In the genomic region with DNA sequence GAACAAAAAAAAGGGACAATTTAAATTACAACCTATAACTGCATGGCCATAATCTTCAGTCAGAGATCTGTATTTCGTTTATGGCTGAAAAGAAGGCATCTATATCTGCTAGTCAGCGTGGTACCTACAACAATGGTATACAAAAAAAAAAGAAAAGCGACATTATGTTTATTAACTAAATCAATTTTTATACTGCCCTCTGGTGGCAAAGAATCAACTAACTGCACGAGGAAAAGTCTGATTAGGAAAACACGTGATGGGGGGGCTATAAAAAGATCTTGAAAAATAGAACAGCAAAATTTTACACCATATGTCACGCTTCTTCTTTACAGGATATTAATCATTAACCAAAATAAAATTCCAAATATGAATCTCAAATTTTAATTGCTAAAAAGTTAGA, we compare ENCODE assay signal across 10 mouse cellular contexts.
DNase-seq lines count a peak whose midpoint lies in the region; TF ChIP-seq lines count a peak whose summit lies in the region.
"Had no signal": no experiment of that assay in that cellular context is flagged by ENCODE, and none has a peak within 500 bp of the region (broad histone marks: within the 10 kb centered on the region; RNA-seq: fewer than 3 reads in every experiment).

No protein-coding gene starts in this region.

- H3K9me3 ChIP-seq in ES-E14 (ENCODE audit: control insufficient read depth, insufficient read depth, low read depth, low read length): no peaks in the 10 kb centered on the region
- H3K9me3 ChIP-seq: heart, embryonic 12.5 days; limb, embryonic 15.5 days had no signal

- peak; percentile 40 for DNase-seq in gastrocnemius, adult 18-20 months (ENCODE audit: low spot score)
- DNase-seq in gastrocnemius, adult 8-10 months (ENCODE audit: low spot score in 2 of 2): no peak
- DNase-seq in layer of hippocampus, adult 9-10 months (ENCODE audit: low spot score): peak; percentile 64
- DNase-seq in layer of hippocampus, adult 9-11 months: no peak
- no peak for DNase-seq in ES-E14 (ENCODE audit: low read depth, low spot score)
- DNase-seq in lung, postnatal 36 days: peak; percentile 26
- no peak for DNase-seq in adrenal gland, adult 2 months
- DNase-seq in right cerebral cortex, postnatal 14 days: no peak

- no peaks in the 10 kb centered on the region for H3K4me1 ChIP-seq in ES-E14 (ENCODE audit: control insufficient read depth in 2 of 2, insufficient read depth in 2 of 2, low read length in 2 of 2, poor library complexity in 1 of 2)
- H3K4me1 ChIP-seq: heart, embryonic 12.5 days; limb, embryonic 15.5 days had no signal

- in situ Hi-C loops in ES-E14 (cut with MboI; ENCODE audit: low sequenced_read_pairs in 2 of 2, unreplicated experiment in 2 of 2): no loop called here

- no peaks in the 10 kb centered on the region for H3K36me3 ChIP-seq in ES-E14 (ENCODE audit: control insufficient read depth, insufficient read depth, low read length, poor library complexity, severe bottlenecking)
- H3K36me3 ChIP-seq: heart, embryonic 12.5 days; limb, embryonic 15.5 days had no signal

- no peak overlapping the region for H3K27ac ChIP-seq in ES-E14 (ENCODE audit: insufficient read depth, low read depth, low read length, poor library complexity, severe bottlenecking)
- H3K27ac ChIP-seq: limb, embryonic 15.5 days had no signal

- no peak overlapping the region for H3K9ac ChIP-seq in ES-E14 (ENCODE audit: insufficient read depth, low read depth, low read length, poor library complexity, severe bottlenecking)
- H3K9ac ChIP-seq: heart, embryonic 12.5 days; limb, embryonic 15.5 days had no signal

- H3K4me3 ChIP-seq in ES-E14 (ENCODE audit: insufficient read depth in 1 of 2, low read depth in 1 of 2, low read length in 2 of 2, poor library complexity in 1 of 2, severe bottlenecking in 1 of 2): no peak overlapping the region
- H3K4me3 ChIP-seq: heart, embryonic 12.5 days; limb, embryonic 15.5 days had no signal

TF ChIP-seq in ES-E14, 5 proteins besides CTCF, POLR2A, EP300 and RAD21:
- TF ChIP-seq ZNF384 (IDR thresholded peaks at IDR 0.05; ENCODE audit: low read depth, low read length): peak; percentile 76; the same call in 1 of the 2 replicates
- TF ChIP-seq MAFK (IDR thresholded peaks at IDR 0.05; ENCODE audit: insufficient read depth, low read depth, low read length): no peak

Comparison
In these comparisons a context has a peak if more than half of its experiments do, and no peak if none do; other contexts are left out.
1. DNase-seq: peak in gastrocnemius, adult 18-20 months (single experiment), layer of hippocampus, adult 9-10 months (single experiment) and lung, postnatal 36 days (single experiment); none in gastrocnemius, adult 8-10 months (0 of 2), layer of hippocampus, adult 9-11 months (single experiment), ES-E14 (single experiment), adrenal gland, adult 2 months (single experiment) and right cerebral cortex, postnatal 14 days (single experiment).